ENCODE assay signal across 30 mouse cellular contexts in the genomic region with DNA sequence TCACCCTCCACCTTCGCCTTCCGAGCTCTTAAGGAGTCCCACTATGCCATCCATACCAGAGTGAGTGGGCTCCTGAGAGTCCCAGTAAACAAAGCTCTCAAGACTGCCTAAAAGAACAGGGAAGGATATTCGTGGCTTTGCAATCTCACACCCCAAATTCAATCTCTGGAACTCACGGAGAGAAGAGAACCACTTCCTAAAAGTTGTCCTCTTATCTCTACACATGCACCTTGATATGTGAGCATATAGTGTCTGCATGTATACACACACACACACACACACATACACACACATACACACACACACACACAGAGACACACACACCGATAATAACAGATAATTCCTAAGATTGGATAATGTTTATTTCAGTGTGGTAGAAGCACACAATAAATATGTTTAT. TPM values are rescaled to one million over a fixed set of nuclear protein-coding genes. Genes with fewer than 3 reads are reported as not detected.
DNase-seq lines count a peak whose midpoint lies in the region; ATAC-seq and TF ChIP-seq lines count a peak whose summit lies in the region.
"Had no signal": no experiment of that assay in that cellular context is flagged by ENCODE, and none has a peak within 500 bp of the region (broad histone marks: within the 10 kb centered on the region; RNA-seq: fewer than 3 reads in every experiment).

No protein-coding gene starts in this region.

- no peaks in the 10 kb centered on the region for H3K27me3 ChIP-seq in G1E (ENCODE audit: insufficient read depth, low read length)
- H3K27me3 ChIP-seq: embryonic facial prominence, embryonic 13.5 days; embryonic facial prominence, embryonic 15.5 days; forebrain, embryonic 12.5 days; Patski had no signal

- no peak for TF ChIP-seq CTCF in G1E (IDR thresholded peaks at IDR 0.05; ENCODE audit: low read depth, low read length)

- peaks cover 33% of the 10 kb centered on the region for H3K4me1 ChIP-seq in G1E (ENCODE audit: insufficient read depth, low read depth, low read length)
- H3K4me1 ChIP-seq: embryonic facial prominence, embryonic 13.5 days; embryonic facial prominence, embryonic 15.5 days; forebrain, embryonic 10.5 days; forebrain, embryonic 12.5 days had no signal

- no peak for DNase-seq in G1E (ENCODE audit: low spot score)
- DNase-seq in MEL-GATA-1-ER (ENCODE audit: extremely low read depth, low read depth) = peak; percentile 42
- DNase-seq in urinary bladder, postnatal 14 days (ENCODE audit: low spot score) = no peak
- DNase-seq in B cell, adult 2 months = no peak
- no peak for DNase-seq in kidney, adult 18-20 months
- DNase-seq in left cerebral cortex, adult 18-20 months (ENCODE audit: low spot score in 2 of 2) = no peak
- DNase-seq: adrenal gland, adult 8-10 months; adrenal gland, postnatal 14 days; adrenal gland, postnatal 36 days; cerebellum, adult 11-12 months; cerebellum, adult 2 months; cerebellum, adult 9-10 months; cerebellum, postnatal 10 days; cerebellum, postnatal 25 days; embryo, embryonic 11 days had no signal

- no peaks in the 10 kb centered on the region for H3K9me3 ChIP-seq in G1E (replicated peaks)
- H3K9me3 ChIP-seq: embryonic facial prominence, embryonic 13.5 days; embryonic facial prominence, embryonic 15.5 days; forebrain, embryonic 10.5 days; forebrain, embryonic 12.5 days had no signal

- ATAC-seq in G1E (ENCODE audit: extremely low read depth, insufficient number of reproducible peaks, low FRiP score, poor library complexity, severe bottlenecking) = peak; percentile 36; the same call in 1 of the 2 replicates
- ATAC-seq in megakaryocyte progenitor cell, adult 5-6 weeks (replicated peaks; ENCODE audit: poor library complexity) = 0 out of 2 replicates have a peak, but pooled peaks have one; percentile 21
- ATAC-seq: activated CD4-positive, CD25-positive, alpha-beta regulatory T cell, adult 4 months; forebrain, embryonic 14.5 days; forebrain, embryonic 16.5 days; Patski had no signal

- peaks cover 3% of the 10 kb centered on the region for H3K36me3 ChIP-seq in G1E (replicated peaks)
- H3K36me3 ChIP-seq: embryonic facial prominence, embryonic 13.5 days; embryonic facial prominence, embryonic 15.5 days; forebrain, embryonic 10.5 days; forebrain, embryonic 12.5 days had no signal

- no peak overlapping the region for H3K4me3 ChIP-seq in G1E (ENCODE audit: low read depth, low read length)
- H3K4me3 ChIP-seq: embryonic facial prominence, embryonic 13.5 days; embryonic facial prominence, embryonic 15.5 days; erythroblast, embryonic 14.5 days; forebrain, embryonic 10.5 days; forebrain, embryonic 12.5 days had no signal

RNA-seq across cellular contexts. Expression of a gene that starts 3.7 kb away (rescaled TPM):
- not detected in 2 replicates for total RNA-seq in G1E (2014; fragmentation: Nextera tagmentation)
- total RNA-seq in G1E (2017) = not detected in 2 replicates
- not detected in 2 replicates for polyA plus RNA-seq in G1E (2012)
- not detected in 2 replicates for total RNA-seq in megakaryocyte progenitor cell, adult 5-6 weeks (2015)
- total RNA-seq in megakaryocyte progenitor cell, adult 5-6 weeks (2017) = not detected in 2 replicates
- not detected for total RNA-seq in left cerebral cortex, adult 18-20 months (2021)
- total RNA-seq: adrenal gland, adult 18-20 months; adrenal gland, adult 8-10 months; adrenal gland, postnatal 14 days; adrenal gland, postnatal 36 days; ES-E14 had no signal
- polyA plus RNA-seq: activated CD4-positive, CD25-positive, alpha-beta regulatory T cell, adult 4 months; C2C12; cerebellum, adult 2 months; embryonic facial prominence, embryonic 11.5 days; embryonic facial prominence, embryonic 13.5 days; embryonic facial prominence, embryonic 15.5 days; erythroblast, embryonic 14.5 days; forebrain, embryonic 10.5 days; forebrain, embryonic 12.5 days; forebrain, embryonic 14.5 days; forebrain, embryonic 16.5 days; frontal cortex, adult 2 months; Patski had no signal

RNA-seq across cellular contexts. Expression of a gene that starts 8.5 kb away (rescaled TPM):
- total RNA-seq in G1E (2014; fragmentation: Nextera tagmentation) = 120 TPM in 2 replicates
- total RNA-seq in G1E (2017) = 93.4 and 95.4 TPM in 2 replicates
- 52.0 and 52.5 TPM in 2 replicates for polyA plus RNA-seq in G1E (2012)
- total RNA-seq in megakaryocyte progenitor cell, adult 5-6 weeks (2015) = 65.0 and 75.6 TPM in 2 replicates
- total RNA-seq in megakaryocyte progenitor cell, adult 5-6 weeks (2017) = 29.4 and 34.7 TPM in 2 replicates
- 10 to 100 TPM; 62.5 to 65.8 TPM for total RNA-seq in left cerebral cortex, adult 18-20 months (2021)

RNA-seq across cellular contexts. Expression of a gene that starts 20.6 kb away (rescaled TPM):
- total RNA-seq in G1E (2014; fragmentation: Nextera tagmentation) = not detected in 2 replicates
- not detected in 2 replicates for total RNA-seq in G1E (2017)
- polyA plus RNA-seq in G1E (2012) = not detected in 2 replicates
- total RNA-seq in megakaryocyte progenitor cell, adult 5-6 weeks (2015) = not detected in 2 replicates
- total RNA-seq in megakaryocyte progenitor cell, adult 5-6 weeks (2017) = not detected in 2 replicates
- total RNA-seq in left cerebral cortex, adult 18-20 months (2021) = not detected
- total RNA-seq: adrenal gland, adult 18-20 months; adrenal gland, adult 8-10 months; adrenal gland, postnatal 36 days; ES-E14 had no signal
- polyA plus RNA-seq: activated CD4-positive, CD25-positive, alpha-beta regulatory T cell, adult 4 months; C2C12; cerebellum, adult 2 months; embryonic facial prominence, embryonic 11.5 days; embryonic facial prominence, embryonic 13.5 days; erythroblast, embryonic 14.5 days; forebrain, embryonic 10.5 days; forebrain, embryonic 12.5 days; forebrain, embryonic 14.5 days; forebrain, embryonic 16.5 days; frontal cortex, adult 2 months; Patski had no signal
